Mouse (Mus musculus): ENCODE results near the gene Uqcr10.

- TF ChIP-seq CTCF (IDR thresholded peaks at IDR 0.05; ENCODE audit: insufficient read depth, low read depth, low read length) (no peak), POLR2A (IDR thresholded peaks at IDR 0.05; ENCODE audit: insufficient read depth, low read depth, low read length) (no peak)
Observed at GRCm38 (mm10) chr11:4678700-4679440, 25.3 kb downstream of the Uqcr10 start.

All from olfactory bulb, adult 2 months (tissue).